Mouse (Mus musculus) forebrain, embryonic 16.5 days (tissue): ENCODE measurements around the gene Nemp1. TPM values are rescaled to one million over a fixed set of nuclear protein-coding genes. Genes with fewer than 3 reads are reported as not detected.

ENCODE experiments used
- ATAC-seq: fragments of 200-750 bp; cut with Nextera tagmentation; 2 replicates; pipeline ENCODE4 v1.8.0; 2017; ENCODE audit warnings: mild to moderate bottlenecking, moderate library complexity
- H3K27ac ChIP-seq: fragments of 300-500 bp; sonication (generic); 2 replicates; pipeline ENCODE4 v1.5.1; 2014; ENCODE audit warnings: low read length, control low read depth
- H3K27me3 ChIP-seq: fragments of 300-500 bp; sonication (generic); replicated peaks from 2 replicates; pipeline ENCODE4 v1.6.1; 2014; ENCODE audit warnings: low read length; ENCODE audit not compliant: control insufficient read depth, insufficient read depth
- H3K36me3 ChIP-seq: fragments of 300-500 bp; sonication (generic); 2 replicates; pipeline ENCODE4 v1.6.1; 2014; ENCODE audit not compliant: control insufficient read depth, insufficient read depth
- H3K4me1 ChIP-seq: fragments of 300-500 bp; sonication (generic); replicated peaks from 2 replicates; pipeline ENCODE4 v1.6.1; 2014; ENCODE audit warnings: low read length; ENCODE audit not compliant: control insufficient read depth, insufficient read depth
- H3K4me2 ChIP-seq: fragments of 300-500 bp; sonication (generic); 2 replicates; pipeline ENCODE4 v1.6.1; 2014; ENCODE audit warnings: mild to moderate bottlenecking, low read length, control low read depth
- H3K4me3 ChIP-seq: fragments of 300-500 bp; sonication (generic); replicated peaks from 2 replicates; pipeline ENCODE4 v1.5.1; 2014; ENCODE audit warnings: mild to moderate bottlenecking, low read length, control low read depth
- H3K9ac ChIP-seq: fragments of 300-500 bp; sonication (generic); replicated peaks from 2 replicates; pipeline ENCODE4 v1.6.1; 2014; ENCODE audit warnings: low read depth, low read length, control low read depth
- H3K9me3 ChIP-seq: fragments of 300-500 bp; sonication (generic); 2 replicates; pipeline ENCODE4 v1.6.1; 2016; ENCODE audit warnings: low read length; ENCODE audit not compliant: control insufficient read depth
- WGBS: fragments of 180-500 bp; shearing (Covaris S2); extraction: QIAGEN DNeasy Blood & Tissue Kit; methylation state at CpG from one replicate; pipeline ENCODE4 v1.1.7; 2014; 5-methylcytosine and 5-hydroxymethylcytosine counted together
- polyA plus RNA-seq: library from polyadenylated mRNA; unstranded; fragments of >200 nt; fragmentation: Nextera tagmentation; extraction: Ambion mirVana; gene quantifications from 2 replicates; pipeline ENCODE4 v1.2.1, GENCODE M21; 2015

Gene Nemp1
- polyA plus RNA-seq: 5.7 and 7.0 TPM in 2 replicates

- peak within 1 kb of the TSS; percentile 56 for H3K4me3 ChIP-seq
- peaks cover 40% of the 10 kb centered on the region for H3K27me3 ChIP-seq
- peak within 1 kb of the TSS; percentile 83 for H3K4me2 ChIP-seq
- H3K36me3 ChIP-seq: no peaks in the 10 kb centered on the region
- H3K9me3 ChIP-seq: no peaks in the 10 kb centered on the region
- ATAC-seq: peak; percentile 62
- peak within 1 kb of the TSS; percentile 46; the same call in 1 of the 2 replicates for H3K27ac ChIP-seq
- H3K9ac ChIP-seq: peak within 1 kb of the TSS; percentile 62
- WGBS: under 1% methylated on average over 71 of the region's 73 CpGs
- peaks cover 42% of the 10 kb centered on the region for H3K4me1 ChIP-seq
These were observed at the start of gene Nemp1 for GRCm38 (mm10) chr10:127666501-127667268. Nemp1 (plus strand) TSS chr10:127666901.

DNA sequence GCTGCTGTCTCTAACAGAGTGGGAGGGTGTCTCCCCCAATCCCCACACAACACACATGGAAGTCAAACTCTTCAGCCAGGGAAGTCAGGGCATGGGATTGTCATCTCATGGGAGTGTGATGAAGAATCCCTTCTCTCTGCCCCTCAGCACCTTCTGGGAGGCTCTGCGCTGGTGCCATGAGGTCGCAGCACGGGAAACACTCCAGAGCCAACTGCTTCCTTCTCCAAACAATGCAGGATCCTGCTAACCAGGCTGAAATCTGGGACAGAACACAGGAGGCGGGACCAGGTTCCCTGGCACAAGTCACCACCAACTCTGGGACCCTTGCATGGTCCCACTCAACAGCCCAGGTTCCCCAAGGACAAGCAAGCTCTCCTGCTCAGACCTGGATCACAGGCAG lies 49.4 kb upstream of the Nemp1 start:
- H3K4me1 ChIP-seq: peaks cover 65% of the 10 kb centered on the region
- H3K4me3 ChIP-seq: no peak overlapping the region
- ATAC-seq: no peak
- no peaks in the 10 kb centered on the region for H3K27me3 ChIP-seq
- WGBS: 69% methylated on average over 4 of the region's 4 CpGs
- no peak overlapping the region for H3K27ac ChIP-seq
- H3K4me2 ChIP-seq: no peak overlapping the region
- no peaks in the 10 kb centered on the region for H3K9me3 ChIP-seq
- peaks cover 2% of the 10 kb centered on the region; the same call in 1 of the 2 replicates for H3K36me3 ChIP-seq
- H3K9ac ChIP-seq: peak overlapping the region; percentile 24

DNA sequence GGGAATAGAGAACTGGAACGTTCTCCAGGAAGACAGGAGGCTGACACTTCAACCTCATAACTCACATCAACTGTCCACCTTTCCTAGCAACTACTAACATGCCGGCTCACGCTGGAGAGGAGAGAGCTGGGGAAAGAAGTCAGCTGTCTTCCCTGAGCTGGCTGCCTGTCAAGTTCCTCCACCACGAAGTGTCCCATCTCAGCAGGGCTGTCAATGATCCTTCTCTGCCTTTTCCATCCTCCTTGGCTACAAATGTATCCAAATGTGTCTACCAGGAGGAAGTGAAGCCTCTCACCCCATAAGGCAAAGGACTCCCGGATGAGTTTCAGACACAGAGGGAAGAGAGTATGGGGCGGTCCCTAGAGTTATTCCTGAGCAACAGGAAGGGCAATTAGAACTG lies 48.5 kb upstream of the Nemp1 start:
- Histone ChIP-seq H3K36me3 (no peaks in the 10 kb centered on the region), H3K4me1 (peaks cover 66% of the 10 kb centered on the region), H3K27me3 (no peaks in the 10 kb centered on the region), H3K4me2 (peak overlapping the region; percentile 76), H3K4me3 (no peak overlapping the region), H3K27ac (no peak overlapping the region), H3K9ac (no peak overlapping the region), H3K9me3 (no peaks in the 10 kb centered on the region)
- ATAC-seq: no peak
- 55% methylated on average over 6 of the region's 6 CpGs for WGBS

DNA sequence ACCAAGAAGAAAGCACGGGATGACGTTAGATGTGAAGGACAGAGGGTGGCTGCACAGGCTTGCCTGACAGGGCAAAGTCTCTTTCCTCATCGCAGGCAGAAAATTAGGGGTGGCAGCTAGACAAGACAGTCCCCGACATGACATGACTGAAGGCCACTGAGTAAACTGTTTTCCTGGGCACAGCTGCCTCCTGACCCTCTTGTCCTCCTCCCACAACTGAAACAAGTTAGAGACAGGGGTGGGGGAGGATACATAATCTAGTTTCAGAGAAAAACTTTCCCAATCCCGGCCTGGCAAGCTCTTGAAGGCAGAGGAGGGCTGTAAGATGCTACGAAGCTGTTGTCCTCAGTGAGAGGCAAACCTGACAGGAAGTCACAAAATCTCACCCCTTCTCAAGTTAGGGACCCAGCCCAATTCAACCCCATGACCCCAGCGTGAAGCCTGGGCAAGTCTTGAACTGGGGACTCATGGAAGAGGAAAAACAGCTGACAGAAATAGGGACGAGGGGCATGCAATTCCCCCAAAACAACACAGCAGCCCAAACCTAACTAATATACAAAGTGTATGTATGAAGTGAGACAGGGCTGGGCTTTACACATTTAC lies 47.5 kb upstream of the Nemp1 start:
- Histone ChIP-seq H3K36me3 (no peaks in the 10 kb centered on the region), H3K9me3 (no peaks in the 10 kb centered on the region), H3K27me3 (no peaks in the 10 kb centered on the region), H3K4me2 (peak overlapping the region; percentile 76), H3K27ac (no peak overlapping the region), H3K4me1 (peaks cover 62% of the 10 kb centered on the region), H3K9ac (peak overlapping the region; percentile 92), H3K4me3 (peak overlapping the region; percentile 93)
- WGBS: 36% methylated on average over 8 of the region's 8 CpGs
- ATAC-seq: no peak

DNA sequence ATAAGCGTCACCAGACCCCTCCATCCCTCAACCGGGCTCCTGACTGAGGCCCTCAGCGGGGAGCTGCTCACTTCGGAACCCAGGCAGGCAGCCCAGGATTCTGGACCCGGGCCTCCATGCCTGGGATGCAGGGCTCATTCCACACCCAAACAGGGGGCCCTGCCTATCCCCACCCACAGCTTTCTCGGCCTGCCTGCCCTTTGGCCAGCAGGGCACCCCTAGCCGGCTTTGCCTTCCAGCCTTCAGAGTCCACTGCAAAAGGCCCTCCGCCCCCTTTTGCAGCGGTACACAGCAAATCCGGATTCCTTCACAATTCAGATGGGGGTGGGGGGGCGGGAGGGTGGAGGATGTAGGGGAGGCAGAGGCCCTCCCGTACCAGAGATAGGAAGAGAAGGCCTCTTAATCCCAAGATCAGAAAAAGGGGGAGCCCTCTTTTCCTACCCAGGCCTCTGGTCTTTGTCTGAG lies 46.7 kb upstream of the Nemp1 start:
- H3K9me3 ChIP-seq: no peaks in the 10 kb centered on the region
- H3K27ac ChIP-seq: peak overlapping the region; percentile 90
- H3K36me3 ChIP-seq: no peaks in the 10 kb centered on the region
- peak overlapping the region; percentile 92 for H3K9ac ChIP-seq
- H3K4me3 ChIP-seq: peak overlapping the region; percentile 93
- peaks cover 54% of the 10 kb centered on the region for H3K4me1 ChIP-seq
- H3K4me2 ChIP-seq: peak overlapping the region; percentile 76
- peak; percentile 0; the same call in 1 of the 2 replicates for ATAC-seq
- WGBS: 0% methylated on average over 12 of the region's 12 CpGs
- no peaks in the 10 kb centered on the region for H3K27me3 ChIP-seq

GRCm38 (mm10) chr10:127620406-127621190 lies 46.1 kb upstream of the Nemp1 start, which contains the start of gene Lrp1:
Lrp1 (minus strand) TSS chr10:127621148.
- peak within 1 kb of the TSS; percentile 93 for H3K4me3 ChIP-seq
- H3K9me3 ChIP-seq: no peaks in the 10 kb centered on the region
- no peaks in the 10 kb centered on the region for H3K27me3 ChIP-seq
- peak within 1 kb of the TSS; percentile 92 for H3K9ac ChIP-seq
- 0% methylated on average over 26 of the region's 32 CpGs for WGBS
- peak; percentile 71 for ATAC-seq
- H3K4me1 ChIP-seq: peaks cover 48% of the 10 kb centered on the region
- H3K36me3 ChIP-seq: no peaks in the 10 kb centered on the region
- peak within 1 kb of the TSS; percentile 90 for H3K27ac ChIP-seq
- peak within 1 kb of the TSS; percentile 95 for H3K4me2 ChIP-seq

GRCm38 (mm10) chr10:127621191-127622056 lies 45.3 kb upstream of the Nemp1 start:
- no peaks in the 10 kb centered on the region for H3K9me3 ChIP-seq
- H3K9ac ChIP-seq: peak overlapping the region; percentile 63
- peak; percentile 83 for ATAC-seq
- H3K4me1 ChIP-seq: peaks cover 40% of the 10 kb centered on the region
- no peaks in the 10 kb centered on the region for H3K36me3 ChIP-seq
- H3K27ac ChIP-seq: peak overlapping the region; percentile 90
- peak overlapping the region; percentile 95 for H3K4me2 ChIP-seq
- peak overlapping the region; percentile 93 for H3K4me3 ChIP-seq
- H3K27me3 ChIP-seq: no peaks in the 10 kb centered on the region
- 0% methylated on average over 39 of the region's 39 CpGs for whole genome bisulfite sequencing

GRCm38 (mm10) chr10:127622057-127622392 lies 44.7 kb upstream of the Nemp1 start:
- Histone ChIP-seq H3K27me3 (no peaks in the 10 kb centered on the region), H3K4me3 (peak overlapping the region; percentile 93), H3K36me3 (no peaks in the 10 kb centered on the region), H3K4me1 (peaks cover 34% of the 10 kb centered on the region), H3K27ac (peak overlapping the region; percentile 88), H3K9ac (peak overlapping the region; percentile 63), H3K9me3 (no peaks in the 10 kb centered on the region), H3K4me2 (peak overlapping the region; percentile 95)
- under 1% methylated on average over 13 of the region's 13 CpGs for WGBS
- ATAC-seq: no peak
